In genomic region chr2:167596726-167597491, GRCm38 (mm10) we compare ENCODE assay signal across 9 mouse cellular contexts. TPM values are rescaled to one million over a fixed set of nuclear protein-coding genes. Genes with fewer than 3 reads are reported as not detected.
A peak's percentile ranks its signal among the peaks of the same experiment; 100 is the strongest.
DNase-seq lines count a peak whose midpoint lies in the region; ATAC-seq and TF ChIP-seq lines count a peak whose summit lies in the region.
"Had no signal": no experiment of that assay in that cellular context is flagged by ENCODE, and none has a peak within 500 bp of the region (broad histone marks: within the 10 kb centered on the region; RNA-seq: fewer than 3 reads in every experiment).

No protein-coding gene starts in this region.

- no peak for TF ChIP-seq CTCF in left cerebral cortex, adult 2 months (IDR thresholded peaks at IDR 0.05)

- peak overlapping the region; percentile 42; the same call in 1 of the 2 replicates for H3K9ac ChIP-seq in forebrain, embryonic 12.5 days
- H3K9ac ChIP-seq in limb, embryonic 11.5 days (ENCODE audit: low read length) = peak overlapping the region; percentile 45
- peak overlapping the region; percentile 15; the same call in 1 of the 2 replicates for H3K9ac ChIP-seq in neural tube, embryonic 15.5 days (replicated peaks)

- intact Hi-C loops in left cerebral cortex, postnatal 4 days (cut with DNase I) = no loop called here
- intact Hi-C loops in left cerebral cortex, postnatal 25 days (cut with DNase I) = no loop called here
- intact Hi-C loops in left cerebral cortex, adult 2 months (cut with DNase I) = no loop called here

- peak; percentile 27; the same call in 1 of the 2 replicates for ATAC-seq in forebrain, embryonic 12.5 days (ENCODE audit: low FRiP score)
- peak; percentile 45 for ATAC-seq in limb, embryonic 11.5 days (ENCODE audit: insufficient number of reproducible peaks, low FRiP score, low TSS enrichment, low read depth)
- 0 out of 2 replicates have a peak, but pooled peaks have one; percentile 19 for ATAC-seq in neural tube, embryonic 15.5 days (ENCODE audit: low FRiP score)

- peak overlapping the region; percentile 61 for H3K27ac ChIP-seq in forebrain, embryonic 12.5 days
- H3K27ac ChIP-seq in limb, embryonic 11.5 days (replicated peaks; ENCODE audit: low read depth, low read length) = peak overlapping the region; percentile 91
- H3K27ac ChIP-seq in neural tube, embryonic 15.5 days (replicated peaks) = peak overlapping the region; percentile 49
- H3K27ac ChIP-seq in left cerebral cortex, adult 2 months = no peak overlapping the region

- H3K4me3 ChIP-seq in forebrain, embryonic 12.5 days (replicated peaks) = peak overlapping the region; percentile 16
- peak overlapping the region; percentile 20; the same call in 1 of the 2 replicates for H3K4me3 ChIP-seq in limb, embryonic 11.5 days (ENCODE audit: low read depth, low read length)
- 0 out of 2 replicates have a peak overlapping the region, but pooled peaks have one; percentile 2 for H3K4me3 ChIP-seq in neural tube, embryonic 15.5 days (replicated peaks)
- no peak overlapping the region for H3K4me3 ChIP-seq in left cerebral cortex, adult 2 months
- H3K4me3 ChIP-seq: erythroblast, embryonic 14.5 days had no signal

- H3K4me2 ChIP-seq in forebrain, embryonic 12.5 days = peak overlapping the region; percentile 46
- peak overlapping the region; percentile 34 for H3K4me2 ChIP-seq in limb, embryonic 11.5 days (ENCODE audit: low read depth, severe bottlenecking)
- peak overlapping the region; percentile 46 for H3K4me2 ChIP-seq in neural tube, embryonic 15.5 days

- no peaks in the 10 kb centered on the region for H3K9me3 ChIP-seq in forebrain, embryonic 12.5 days
- no peaks in the 10 kb centered on the region for H3K9me3 ChIP-seq in limb, embryonic 11.5 days (ENCODE audit: control insufficient read depth, low read length)
- no peaks in the 10 kb centered on the region for H3K9me3 ChIP-seq in neural tube, embryonic 15.5 days (replicated peaks)

- peaks cover 31% of the 10 kb centered on the region for H3K4me1 ChIP-seq in forebrain, embryonic 12.5 days
- peaks cover 40% of the 10 kb centered on the region for H3K4me1 ChIP-seq in limb, embryonic 11.5 days (ENCODE audit: control insufficient read depth, insufficient read depth, low read length)
- H3K4me1 ChIP-seq in neural tube, embryonic 15.5 days = peaks cover 31% of the 10 kb centered on the region

- no peaks in the 10 kb centered on the region for H3K36me3 ChIP-seq in forebrain, embryonic 12.5 days (replicated peaks)
- H3K36me3 ChIP-seq in limb, embryonic 11.5 days (ENCODE audit: control insufficient read depth, insufficient read depth, low read length) = no peaks in the 10 kb centered on the region
- no peaks in the 10 kb centered on the region for H3K36me3 ChIP-seq in neural tube, embryonic 15.5 days

- DNase-seq in left cerebral cortex, postnatal 4 days = peak; percentile 42
- DNase-seq in left cerebral cortex, postnatal 25 days (ENCODE audit: low spot score in 2 of 2) = no peak
- peak; percentile 60 for DNase-seq in limb, embryonic 11.5 days (ENCODE audit: low spot score)
- DNase-seq in frontal cortex, adult 2 months (ENCODE audit: extremely low spot score in 1 of 2, low spot score in 1 of 2) = no peak
- no peak for DNase-seq in cerebellum, adult 11 months
- no peak for DNase-seq in left cerebral cortex, adult 2 months (ENCODE audit: extremely low spot score in 1 of 2, low spot score in 2 of 2)

- WGBS in forebrain, embryonic 12.5 days = 46% methylated on average over 27 of the region's 27 CpGs
- 7% methylated on average over 27 of the region's 27 CpGs for whole genome bisulfite sequencing in limb, embryonic 11.5 days
- 45% methylated on average over 27 of the region's 27 CpGs for WGBS in neural tube, embryonic 15.5 days

- peaks cover 28% of the 10 kb centered on the region for H3K27me3 ChIP-seq in forebrain, embryonic 12.5 days
- no peaks in the 10 kb centered on the region for H3K27me3 ChIP-seq in limb, embryonic 11.5 days (ENCODE audit: control insufficient read depth, insufficient read depth, low read length)
- 0 out of 2 replicates have a peak, but pooled peaks cover 9% of the 10 kb centered on the region for H3K27me3 ChIP-seq in neural tube, embryonic 15.5 days (replicated peaks)

RNA-seq across cellular contexts. Expression of gene Ube2v1, which starts 35.0 kb away (rescaled TPM):
- total RNA-seq in left cerebral cortex, postnatal 4 days (2021) = 100 to 1,000 TPM; 217 TPM
- total RNA-seq in left cerebral cortex, postnatal 25 days (2021) = 100 to 1,000 TPM; 254 to 264 TPM
- 303 and 311 TPM in 2 replicates for polyA plus RNA-seq in forebrain, embryonic 12.5 days (2016; fragmentation: Nextera tagmentation; extraction: Ambion mirVana)
- 264 and 267 TPM in 2 replicates for polyA plus RNA-seq in limb, embryonic 11.5 days (2014; fragmentation: Nextera tagmentation; extraction: Ambion mirVana)
- 351 and 371 TPM in 2 replicates for polyA plus RNA-seq in neural tube, embryonic 15.5 days (2015; fragmentation: Nextera tagmentation; extraction: Ambion mirVana)
- 250 and 280 TPM in 2 replicates for polyA plus RNA-seq in frontal cortex, adult 2 months (2012; rRNA removed)
- total RNA-seq in left cerebral cortex, adult 2 months (2021) = 100 to 1,000 TPM; 244 to 274 TPM

RNA-seq across cellular contexts. Expression of gene Snai1, which starts 58.9 kb away (rescaled TPM):
- total RNA-seq in left cerebral cortex, postnatal 4 days (2021) = 1 to 10 TPM; 1.1 to 1.3 TPM
- under 1 TPM; 0.57 to 0.94 TPM for total RNA-seq in left cerebral cortex, postnatal 25 days (2021)
- 11.8 and 14.6 TPM in 2 replicates for polyA plus RNA-seq in forebrain, embryonic 12.5 days (2016; fragmentation: Nextera tagmentation; extraction: Ambion mirVana)
- 102 and 104 TPM in 2 replicates for polyA plus RNA-seq in limb, embryonic 11.5 days (2014; fragmentation: Nextera tagmentation; extraction: Ambion mirVana)
- 6.3 and 8.6 TPM in 2 replicates for polyA plus RNA-seq in neural tube, embryonic 15.5 days (2015; fragmentation: Nextera tagmentation; extraction: Ambion mirVana)
- 2.3 and 3.0 TPM in 2 replicates for polyA plus RNA-seq in frontal cortex, adult 2 months (2012; rRNA removed)
- under 1 TPM; 0.56 to 0.70 TPM for total RNA-seq in left cerebral cortex, adult 2 months (2021)
- polyA plus RNA-seq: erythroblast, embryonic 14.5 days had no signal

Comparison
In these comparisons a context has a peak if more than half of its experiments do, and no peak if none do; other contexts are left out.
1. DNase-seq: peak in left cerebral cortex, postnatal 4 days (single experiment) and limb, embryonic 11.5 days (single experiment); none in left cerebral cortex, postnatal 25 days (0 of 2), frontal cortex, adult 2 months (0 of 2), cerebellum, adult 11 months (single experiment) and left cerebral cortex, adult 2 months (0 of 2).
2. Peak in every context shown above with its lines, with median percentiles within 50 percentile points of each other: ATAC-seq, H3K4me2 ChIP-seq and H3K9ac ChIP-seq.